Mouse (Mus musculus): ENCODE results near the gene Gcc1.

The Gcc1 gene

GRCm38 (mm10) chr6:28428290-28428689 lies at the start of gene Gcc1:
Gene Gcc1 (minus strand): TSS chr6:28428390.
- no peak for DNase-seq (ENCODE audit: low spot score in 2 of 2)

GRCm38 (mm10) chr6:28474839-28475238 lies 46.6 kb upstream of the Gcc1 start, which contains the start of gene Snd1:
Gene Snd1 (plus strand): TSS chr6:28475139.
- DNase-seq (ENCODE audit: low spot score in 2 of 2), result no peak

- DNase-seq (ENCODE audit: low spot score in 2 of 2), result no peak
Observed at GRCm38 (mm10) chr6:28474211-28474610, 46.0 kb upstream of the Gcc1 start.

GRCm38 (mm10) chr6:28471284-28472035 lies 43.3 kb upstream of the Gcc1 start:
- no peak for DNase-seq (ENCODE audit: low spot score in 2 of 2)

GRCm38 (mm10) chr6:28470621-28471020 lies 42.4 kb upstream of the Gcc1 start:
- DNase-seq (ENCODE audit: low spot score in 2 of 2), result no peak

- DNase-seq (ENCODE audit: low spot score in 2 of 2), result no peak
Observed at GRCm38 (mm10) chr6:28470017-28470602, 41.9 kb upstream of the Gcc1 start.

- no peak for DNase-seq (ENCODE audit: low spot score in 2 of 2)
Observed at GRCm38 (mm10) chr6:28464630-28465029, 36.4 kb upstream of the Gcc1 start.

- peak; percentile 47 to 61 for DNase-seq (ENCODE audit: low spot score in 2 of 2)
Observed at GRCm38 (mm10) chr6:28460534-28460933, 32.3 kb upstream of the Gcc1 start.

- no peak for DNase-seq (ENCODE audit: low spot score in 2 of 2)
Observed at GRCm38 (mm10) chr6:28459221-28459668, 31.1 kb upstream of the Gcc1 start.

- DNase-seq (ENCODE audit: low spot score in 2 of 2), result no peak
Observed at GRCm38 (mm10) chr6:28450977-28451376, 22.8 kb upstream of the Gcc1 start.

- no peak for DNase-seq (ENCODE audit: low spot score in 2 of 2)
Observed at GRCm38 (mm10) chr6:28450481-28450880, 22.3 kb upstream of the Gcc1 start.

- DNase-seq (ENCODE audit: low spot score in 2 of 2), result no peak
Observed at GRCm38 (mm10) chr6:28449253-28449652, 21.1 kb upstream of the Gcc1 start, which contains the start of gene Pax4. Gene Pax4 (minus strand): TSS chr6:28449353.

- DNase-seq (ENCODE audit: low spot score in 2 of 2), result no peak
Observed at GRCm38 (mm10) chr6:28447937-28448336, 19.7 kb upstream of the Gcc1 start.

- DNase-seq (ENCODE audit: low spot score in 2 of 2), result no peak
Observed at GRCm38 (mm10) chr6:28431538-28431855, 3.3 kb upstream of the Gcc1 start.

GRCm38 (mm10) chr6:28430795-28431537 lies 2.8 kb upstream of the Gcc1 start:
- DNase-seq (ENCODE audit: low spot score in 2 of 2), result no peak

GRCm38 (mm10) chr6:28429870-28430269 lies 1.7 kb upstream of the Gcc1 start:
- DNase-seq (ENCODE audit: low spot score in 2 of 2), result no peak

- DNase-seq (ENCODE audit: low spot score in 2 of 2), result no peak
Observed at GRCm38 (mm10) chr6:28427096-28427839, 922 bp downstream of the Gcc1 start, which contains the start of gene Fscn3. Gene Fscn3 (plus strand): TSS chr6:28427789.

- no peak for DNase-seq (ENCODE audit: low spot score in 2 of 2)
Observed at GRCm38 (mm10) chr6:28425019-28425418, 3.2 kb downstream of the Gcc1 start.

GRCm38 (mm10) chr6:28423767-28424695 lies 4.2 kb downstream of the Gcc1 start:
- peak; percentile 57 for DNase-seq (ENCODE audit: low spot score in 2 of 2)

GRCm38 (mm10) chr6:28423313-28423712 lies 4.9 kb downstream of the Gcc1 start, which contains the start of gene Arf5:
Gene Arf5 (plus strand): TSS chr6:28423560.
- peak; percentile 93 to 94 for DNase-seq (ENCODE audit: low spot score in 2 of 2)

Data from heart, adult 9 months (tissue).